Mouse (Mus musculus): ENCODE results near the gene Gpsm3.

The Gpsm3 gene

DNA sequence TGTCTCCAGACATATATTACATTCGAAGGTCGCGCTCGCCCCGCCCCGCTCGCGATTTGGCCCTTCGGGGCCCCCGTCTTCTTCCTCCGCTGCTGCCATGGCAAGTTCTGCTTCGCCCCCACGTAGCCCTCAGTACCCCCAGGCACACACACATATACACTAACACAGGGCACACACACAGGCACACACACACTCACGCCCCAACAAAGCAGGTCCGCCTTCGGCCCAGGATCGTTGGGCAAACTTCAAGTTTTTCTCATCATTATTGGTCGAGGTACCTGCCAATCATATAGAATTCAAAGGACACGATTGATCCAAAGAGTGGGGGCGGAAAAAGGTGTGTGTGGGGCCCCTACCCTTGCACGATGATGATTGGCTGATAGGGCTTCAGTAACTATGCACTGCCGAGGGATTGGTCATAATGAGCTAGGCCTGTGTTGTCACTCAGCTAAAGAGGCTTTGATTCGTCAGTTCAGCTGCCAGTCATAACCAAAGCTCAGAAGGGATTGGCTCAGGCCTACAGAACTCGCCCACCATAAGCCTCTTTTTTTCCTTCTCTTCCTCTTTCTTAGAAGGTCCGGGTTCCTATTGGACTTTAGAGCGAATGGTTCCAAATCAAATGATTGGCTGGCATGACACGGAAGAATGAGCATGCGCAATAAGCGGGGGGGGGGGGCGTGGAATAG is 13.9 kb downstream of the Gpsm3 start, which contains the start of gene Rnf5:
Gene Rnf5 (minus strand): TSS at position 316 of the 686 bp plus-strand sequence.
- in situ Hi-C loops (cut with MboI, MseI) = no loop called here

DNA sequence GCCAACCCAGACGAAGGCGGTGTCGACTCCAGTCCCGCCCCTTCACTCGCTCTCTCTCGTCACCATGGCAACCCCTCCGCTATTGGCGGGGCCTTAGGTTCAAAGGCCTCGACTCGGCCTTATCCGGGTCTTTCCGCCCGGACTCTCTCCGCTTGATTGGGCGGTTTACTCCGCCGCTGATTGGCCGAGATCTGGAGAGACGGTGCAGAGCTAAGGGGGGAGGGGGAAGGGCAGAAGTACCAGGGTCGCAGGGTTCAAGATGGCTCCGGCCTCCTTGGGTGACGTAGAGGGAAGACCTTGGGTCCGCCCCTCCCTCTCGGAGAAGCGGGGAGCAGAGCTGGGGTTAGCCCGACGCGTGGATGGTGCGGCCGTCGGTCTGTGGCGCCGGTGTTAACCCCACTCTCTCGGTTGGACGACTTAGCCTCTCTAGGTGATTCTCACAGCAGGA is 14.5 kb downstream of the Gpsm3 start, which contains the start of gene Agpat1:
Gene Agpat1 (plus strand): TSS at position 202 of the 448 bp plus-strand sequence.
- in situ Hi-C loops (cut with MboI, MseI) = no loop called here

DNA sequence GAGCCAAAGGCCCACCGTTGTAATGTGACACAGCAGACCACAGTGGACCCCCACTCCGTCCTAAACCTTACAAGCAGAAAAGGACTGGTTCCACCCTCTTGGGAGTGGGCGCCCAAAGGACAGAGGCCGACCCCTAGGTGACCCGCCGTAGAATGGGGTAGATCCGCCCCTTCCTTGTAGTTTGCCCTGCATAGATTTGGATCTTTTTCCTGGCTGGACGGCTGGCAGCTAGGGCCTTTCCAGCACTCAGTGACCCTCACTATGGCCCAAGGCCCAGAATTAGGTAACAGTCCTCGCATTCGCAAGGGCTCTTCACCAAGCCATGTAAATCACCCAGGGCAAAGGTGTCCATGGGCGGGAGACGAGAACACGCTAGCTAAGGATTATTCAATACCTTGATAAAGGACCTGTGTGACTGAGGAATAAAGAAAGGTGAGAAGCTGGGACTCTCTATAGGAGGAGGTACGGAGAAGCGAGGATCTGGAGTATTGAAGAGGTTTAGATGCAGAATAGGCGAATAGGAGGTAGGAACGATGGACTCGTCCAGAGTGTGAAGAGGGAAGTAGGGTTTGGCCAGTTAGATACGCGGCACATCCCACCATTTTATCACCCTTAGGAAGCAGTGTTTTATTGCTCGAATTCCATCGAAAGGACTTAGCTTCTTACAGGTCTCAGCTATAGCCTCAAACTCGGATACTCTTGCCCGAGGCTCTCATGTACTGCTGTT is 15.1 kb downstream of the Gpsm3 start:
- in situ Hi-C loops (cut with MboI, MseI) = no loop called here

DNA sequence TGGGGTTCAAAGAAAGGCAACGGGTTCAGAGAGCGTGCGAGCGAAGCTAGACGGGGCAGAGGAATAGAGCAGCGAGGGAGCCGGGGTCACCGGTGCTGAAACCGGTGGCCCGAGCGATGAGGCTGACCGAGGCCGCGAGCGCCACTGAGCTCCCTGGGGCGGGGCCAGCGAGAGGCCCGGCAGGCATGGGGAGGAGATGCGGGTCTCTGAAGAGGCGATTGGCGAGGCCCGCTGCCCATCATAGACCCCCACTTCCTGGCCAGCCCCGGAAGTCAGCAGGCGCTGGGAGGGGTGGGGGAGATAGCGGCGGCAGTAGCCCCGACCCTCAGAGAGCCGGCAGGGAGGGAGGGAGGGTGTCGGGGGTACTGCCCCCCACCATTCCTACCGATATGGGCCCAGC is 16.0 kb downstream of the Gpsm3 start:
- in situ Hi-C loops (cut with MboI, MseI) = no loop called here

DNA sequence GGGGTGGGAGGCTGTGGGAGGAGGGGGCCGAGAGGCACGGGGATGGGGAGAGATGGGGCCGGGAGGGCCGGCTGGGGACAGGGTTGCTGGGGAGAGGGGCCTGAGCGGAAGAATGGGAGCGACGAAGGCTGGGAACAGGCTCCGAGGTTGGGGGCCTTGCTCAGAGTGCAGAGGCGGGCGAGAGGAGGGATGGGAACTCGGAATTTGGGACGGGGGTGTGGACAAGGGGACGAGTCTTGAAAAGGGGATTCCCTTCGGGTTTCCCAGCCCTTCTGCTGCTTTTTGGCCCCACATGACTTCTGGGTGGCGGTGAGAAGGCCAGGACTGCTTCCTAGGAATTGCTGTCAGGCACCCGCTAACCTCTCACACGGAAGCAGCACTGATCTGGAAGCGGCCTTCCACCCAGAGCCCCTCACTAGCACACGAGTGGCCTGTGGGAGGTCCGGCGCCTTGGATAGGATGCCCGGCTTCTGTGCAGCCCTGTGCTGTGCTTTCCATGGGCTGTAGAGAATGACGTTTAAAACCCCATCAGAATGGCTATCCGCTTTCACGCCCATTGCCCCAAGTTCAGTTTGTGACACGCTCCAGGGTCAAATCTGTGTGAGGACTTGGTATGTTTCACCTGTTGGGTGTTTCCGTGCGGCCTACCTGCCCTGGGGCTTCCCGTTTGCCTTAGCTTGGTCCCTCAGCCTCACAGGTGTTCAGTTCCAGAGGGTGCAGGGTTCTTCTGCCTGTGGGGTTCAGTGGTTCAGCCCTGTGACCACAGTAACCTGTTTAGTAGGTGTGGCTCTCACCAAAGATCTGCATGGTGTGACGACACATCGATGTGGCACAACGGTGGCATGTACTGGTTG is 16.8 kb downstream of the Gpsm3 start:
- in situ Hi-C loops (cut with MboI, MseI) = no loop called here

DNA sequence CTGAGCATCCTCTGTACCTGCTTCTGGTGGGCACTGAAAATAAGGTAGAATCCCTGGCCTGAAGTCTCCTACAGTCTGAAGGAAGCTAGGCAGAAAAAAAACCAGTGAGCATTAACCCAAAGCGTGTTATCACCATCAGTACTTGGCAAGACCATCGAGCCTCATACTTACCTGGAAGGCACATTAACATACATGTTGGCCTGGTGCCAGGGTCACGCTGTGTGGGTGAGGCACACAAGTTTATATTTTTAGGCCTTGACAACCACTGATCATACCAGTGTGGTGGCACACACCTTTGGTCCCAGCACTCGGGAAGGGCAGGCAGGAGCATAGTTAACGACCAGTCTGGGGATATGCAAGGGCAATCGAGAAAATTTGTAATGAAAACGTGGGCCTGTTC is 18.4 kb downstream of the Gpsm3 start:
- in situ Hi-C loops (cut with MboI, MseI) = no loop called here

DNA sequence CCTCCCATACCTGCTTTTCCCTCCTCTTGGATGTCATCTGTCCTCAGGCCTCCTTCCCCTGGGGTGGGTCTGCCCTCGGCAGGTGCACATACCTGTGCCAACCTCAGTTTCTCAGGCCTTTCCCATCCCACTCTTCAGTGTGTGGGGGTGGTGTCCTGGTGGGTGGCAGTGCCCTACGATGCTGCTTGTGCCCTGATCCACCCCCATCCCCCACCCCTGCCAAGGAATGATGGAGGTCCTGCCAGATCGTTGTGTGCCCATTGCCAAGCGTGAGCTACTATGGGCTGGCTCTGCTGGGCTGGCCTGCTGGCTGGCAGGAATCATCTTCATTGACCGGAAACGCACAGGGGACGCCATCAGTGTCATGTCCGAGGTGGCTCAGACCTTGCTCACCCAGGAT is 21.4 kb downstream of the Gpsm3 start:
- in situ Hi-C loops (cut with MboI, MseI) = no loop called here

DNA sequence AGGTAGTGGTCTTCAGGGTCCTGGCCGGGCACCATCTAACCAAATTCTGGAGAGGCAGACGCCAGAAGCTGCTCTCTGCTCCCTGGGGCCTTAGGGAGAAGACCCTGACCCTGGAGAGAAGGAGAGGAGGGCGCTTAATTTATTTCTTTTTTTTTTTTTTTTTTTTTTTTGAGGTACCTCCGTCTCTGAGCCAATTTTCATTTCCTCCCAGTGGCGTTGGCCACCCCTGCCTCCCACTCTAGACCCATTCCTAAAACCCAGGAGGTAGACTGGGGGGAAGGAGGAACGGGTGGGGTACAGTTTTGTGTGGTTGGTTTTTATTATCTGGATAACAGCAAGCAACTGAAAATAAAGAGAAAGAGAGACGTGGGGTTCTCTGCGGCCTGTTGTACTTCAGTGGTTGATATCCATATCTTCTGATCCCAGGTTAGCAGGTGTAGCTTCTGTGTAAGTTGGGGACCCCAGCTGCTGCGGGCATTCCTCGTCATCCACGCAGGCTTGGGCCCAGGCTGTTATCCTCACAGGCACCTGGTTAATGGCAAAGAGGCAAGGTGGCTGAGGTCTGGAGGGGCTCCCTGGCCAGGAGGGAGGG is 23.5 kb downstream of the Gpsm3 start:
- in situ Hi-C loops (cut with MboI, MseI) = no loop called here

DNA sequence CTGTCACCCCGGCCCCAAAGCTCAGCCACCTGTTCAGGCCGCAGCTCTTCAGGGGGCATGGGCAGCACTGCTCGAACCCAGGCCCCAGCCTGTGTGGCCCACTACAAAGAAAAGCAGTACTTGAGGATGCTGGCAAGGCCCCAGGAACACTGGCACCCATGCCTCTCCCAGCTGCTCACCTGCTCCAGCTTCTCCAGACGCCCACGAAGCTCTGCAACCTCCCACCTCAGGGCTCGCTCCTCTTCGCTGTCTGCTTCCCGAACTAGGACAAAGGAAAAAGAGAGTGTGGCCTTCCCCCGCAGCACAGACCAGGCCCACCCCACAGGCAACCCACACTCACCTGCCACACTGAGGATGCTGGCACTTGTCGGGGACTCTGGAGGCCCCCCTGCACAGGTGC is 24.2 kb downstream of the Gpsm3 start:
- in situ Hi-C loops (cut with MboI, MseI) = no loop called here

DNA sequence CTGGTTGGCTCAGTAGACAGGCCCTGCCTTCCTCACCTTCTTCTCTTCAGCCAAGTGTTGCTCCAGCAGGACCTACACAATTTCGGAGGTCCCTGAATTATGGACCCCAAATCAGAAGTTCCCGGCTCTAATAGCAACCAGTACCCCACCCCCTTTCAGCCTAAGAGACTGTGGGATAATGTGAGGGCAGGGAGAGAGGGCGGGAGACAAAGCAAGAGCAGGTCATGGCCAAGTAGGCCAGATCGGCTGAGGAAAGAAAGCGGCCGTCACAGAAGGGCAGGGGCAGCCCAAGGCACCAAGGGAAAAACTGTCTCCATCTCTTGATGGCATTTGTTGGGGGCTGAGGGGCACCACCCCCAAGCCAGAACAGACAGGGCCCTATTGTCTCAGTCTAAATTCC is 26.3 kb downstream of the Gpsm3 start, which contains the start of gene Egfl8:
Gene Egfl8 (minus strand): TSS at position 101 of the 400 bp plus-strand sequence.
- in situ Hi-C loops (cut with MboI, MseI) = no loop called here

DNA sequence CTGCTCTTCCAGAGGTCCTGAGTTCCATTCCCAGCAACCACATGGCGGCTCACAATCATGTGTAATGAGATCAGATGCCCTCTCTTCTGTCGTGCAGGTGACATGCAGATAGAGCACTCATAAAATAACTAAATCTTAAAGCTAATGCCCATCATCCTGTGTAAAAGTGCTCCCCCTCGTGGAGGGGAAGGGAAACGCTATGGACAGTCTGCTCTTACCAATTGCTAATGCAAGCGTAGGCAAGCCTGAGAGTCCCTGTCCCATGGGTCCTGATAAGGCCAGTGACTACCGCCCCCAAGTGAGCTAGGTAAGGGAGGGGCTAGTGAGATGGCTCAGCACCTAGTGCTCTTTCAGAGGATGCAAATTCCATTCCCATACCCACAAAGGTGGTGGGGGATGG is 29.4 kb downstream of the Gpsm3 start:
- in situ Hi-C loops (cut with MboI, MseI) = no loop called here

DNA sequence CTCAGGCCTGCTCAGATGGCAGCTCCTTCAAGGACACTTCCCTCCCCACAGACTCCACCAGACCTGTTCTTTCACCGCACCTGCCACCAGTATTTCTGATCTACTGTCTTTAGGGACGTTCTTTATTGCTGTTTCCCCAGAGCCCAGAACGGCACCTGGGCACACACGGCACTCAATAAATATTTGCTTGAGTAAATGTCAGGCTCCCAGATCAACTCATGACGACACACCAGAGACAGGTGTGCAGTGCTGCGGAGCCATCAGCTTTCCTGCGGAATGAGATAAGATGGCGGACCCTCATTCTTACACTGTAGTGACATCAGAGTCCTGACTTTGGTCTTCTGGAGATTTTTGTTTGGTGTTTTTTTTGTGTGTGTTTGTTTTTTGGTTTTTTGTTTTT is 31.4 kb downstream of the Gpsm3 start:
- in situ Hi-C loops (cut with MboI, MseI) = no loop called here

DNA sequence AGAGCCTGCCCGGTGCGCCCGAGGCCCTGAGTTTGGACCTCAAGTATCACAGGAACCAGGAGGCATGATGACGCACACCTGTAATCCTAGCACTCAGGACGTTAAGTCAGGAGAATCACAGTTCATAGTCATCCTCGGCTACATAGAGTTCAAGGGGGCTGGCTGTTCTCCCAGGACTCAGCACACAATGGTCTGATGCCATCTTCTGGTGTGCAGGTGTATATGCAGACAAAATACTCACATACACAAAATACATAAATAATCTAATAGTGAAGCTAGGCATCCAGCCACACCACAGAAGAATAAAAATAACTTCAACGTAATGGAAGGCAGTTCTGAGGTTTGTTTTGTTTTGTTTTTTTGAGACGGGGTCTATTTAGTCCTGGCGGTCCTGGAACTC is 33.6 kb downstream of the Gpsm3 start:
- in situ Hi-C loops (cut with MboI, MseI) = no loop called here

DNA sequence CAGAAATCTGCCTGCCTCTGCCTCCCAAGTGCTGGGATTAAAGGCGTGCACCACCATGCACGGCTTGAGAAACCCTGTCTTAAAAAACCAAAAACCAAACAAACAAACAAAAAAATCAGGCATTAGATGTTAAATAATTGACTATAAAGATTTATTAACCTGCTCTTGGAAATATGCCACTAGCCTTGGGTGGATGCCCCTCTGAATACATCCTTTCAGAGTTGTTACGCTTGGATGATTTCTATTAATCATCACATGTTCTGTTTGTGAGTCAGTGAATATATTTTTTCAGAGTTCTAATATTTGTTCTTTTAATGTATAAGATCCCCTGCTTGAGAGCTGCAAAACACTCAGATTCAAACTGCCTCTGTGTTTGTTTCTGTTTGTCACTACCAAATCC is 35.4 kb downstream of the Gpsm3 start:
- in situ Hi-C loops (cut with MboI, MseI) = no loop called here

DNA sequence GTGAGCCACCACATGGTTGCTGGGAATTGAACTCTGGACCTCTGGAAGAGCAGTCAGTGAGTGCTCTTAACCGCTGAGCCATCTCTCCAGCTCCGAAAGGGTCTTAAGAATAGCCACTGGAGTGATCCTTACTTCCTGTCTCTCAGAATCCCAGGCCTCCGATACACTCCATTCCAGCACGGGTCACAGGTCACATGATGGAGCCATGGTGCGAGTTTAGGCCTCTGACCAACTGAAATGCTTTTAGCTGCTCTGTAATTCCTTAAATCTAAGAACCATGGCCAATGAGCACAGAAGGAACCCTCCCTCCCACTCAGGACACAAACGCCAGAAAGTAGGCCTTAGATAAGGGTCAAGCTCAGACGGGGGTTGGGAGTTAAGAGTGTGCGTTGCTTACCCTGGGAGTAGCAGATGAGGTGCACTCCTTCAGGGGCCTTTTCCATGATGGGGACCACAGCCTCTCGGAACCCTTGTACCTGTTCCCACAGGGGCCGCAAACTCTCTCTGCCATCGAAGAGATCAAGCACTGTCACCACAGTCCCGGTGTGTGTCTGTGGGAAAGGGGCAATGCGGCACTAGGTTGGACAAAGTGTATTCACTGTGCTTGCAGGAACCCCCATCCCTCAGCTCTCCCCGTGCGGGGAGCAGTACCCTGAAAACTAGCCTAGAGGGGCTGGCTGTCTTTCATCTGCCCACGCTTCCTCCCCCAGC is 36.6 kb downstream of the Gpsm3 start:
- in situ Hi-C loops (cut with MboI, MseI) = no loop called here

DNA sequence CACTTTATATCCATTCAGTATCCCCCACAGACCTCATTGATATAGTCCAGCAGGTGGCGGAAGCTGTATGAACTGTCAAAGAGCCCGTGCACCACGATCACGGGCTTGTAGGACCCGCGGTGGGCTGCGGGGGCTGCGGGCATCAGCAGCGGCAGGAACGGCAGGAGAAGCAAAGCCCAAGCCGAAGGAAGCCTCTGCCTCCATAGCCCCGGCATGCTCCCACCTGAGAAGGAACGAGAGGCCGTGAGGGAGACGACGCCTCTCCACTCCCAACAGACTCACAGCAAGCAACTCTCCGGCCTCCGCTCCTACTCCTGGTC is 37.1 kb downstream of the Gpsm3 start:
- in situ Hi-C loops (cut with MboI, MseI) = no loop called here

DNA sequence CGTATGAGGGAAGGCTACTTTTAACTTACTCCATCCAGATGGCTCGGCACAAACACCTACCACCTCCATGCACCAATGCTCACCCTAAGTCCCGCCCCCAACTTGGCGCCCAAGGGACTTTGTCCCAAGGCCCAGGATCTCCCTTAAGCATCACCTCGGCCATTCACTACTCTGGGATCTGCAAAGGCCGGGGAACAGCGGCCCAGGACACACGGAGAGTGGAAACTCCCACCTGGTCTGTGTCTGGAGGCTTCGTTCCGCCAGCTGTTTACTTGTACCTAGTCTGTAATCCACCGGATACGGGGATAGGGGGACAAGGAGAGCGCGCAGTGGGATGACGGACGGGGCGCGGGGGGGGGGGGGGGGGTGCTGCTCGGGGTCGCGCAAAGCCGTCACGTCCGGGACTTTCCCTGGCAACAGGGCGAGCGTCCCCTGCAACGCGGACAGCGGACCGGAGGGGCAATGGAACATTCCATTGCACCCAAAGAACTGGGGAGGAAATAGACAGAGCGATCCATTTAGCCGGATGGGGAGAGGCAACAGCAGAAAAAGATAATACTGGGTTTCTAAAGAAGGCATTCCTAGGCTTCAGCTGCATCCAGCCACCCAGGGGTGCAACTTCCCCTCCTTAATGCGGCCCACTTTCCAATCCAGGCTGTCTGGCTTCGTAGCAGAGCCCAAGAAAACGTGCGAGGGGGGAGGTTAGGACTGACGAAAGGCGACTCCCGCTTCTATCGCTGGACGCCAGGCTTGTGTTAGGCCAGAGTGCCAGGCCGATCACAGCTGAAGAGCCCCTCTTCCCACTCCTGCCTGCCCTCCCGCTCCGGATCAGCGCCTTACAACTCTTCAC is 37.7 kb downstream of the Gpsm3 start:
- in situ Hi-C loops (cut with MboI, MseI) = no loop called here

DNA sequence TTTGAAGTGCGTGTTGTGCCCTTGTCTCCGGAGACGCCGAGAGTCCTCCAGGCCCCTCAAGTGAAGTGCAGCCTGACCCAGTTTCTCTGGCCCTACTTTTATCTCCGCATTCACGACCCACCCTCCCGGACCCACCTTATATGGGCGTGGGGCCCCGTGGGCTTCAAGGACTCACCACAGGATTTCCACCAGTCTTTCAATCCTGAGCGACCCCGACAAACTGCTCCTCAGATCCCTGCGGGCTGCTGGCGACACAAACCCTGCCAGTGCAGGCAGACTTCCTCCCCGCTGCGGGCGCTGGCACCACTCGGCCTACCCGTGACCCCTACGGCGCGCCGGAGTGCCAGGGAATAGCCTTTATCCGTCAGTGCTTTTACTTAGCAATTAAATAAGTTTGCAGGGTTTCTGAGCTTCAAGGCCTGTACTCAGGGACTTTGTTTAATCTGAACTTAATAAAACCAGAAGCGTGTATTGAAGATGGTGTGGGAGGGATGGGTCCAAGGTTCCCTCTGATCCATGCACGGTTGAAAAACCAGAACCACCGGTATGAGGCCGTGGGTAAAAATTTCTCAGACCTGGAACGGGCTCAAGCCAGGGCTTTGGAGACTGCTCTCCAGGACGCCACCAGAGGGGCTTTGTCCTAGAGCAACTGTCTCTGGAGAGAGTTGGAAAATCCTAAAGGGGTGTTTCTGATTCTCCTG is 38.5 kb downstream of the Gpsm3 start, which contains the start of gene Ppt2:
Gene Ppt2 (minus strand): TSS at position 568 of the 701 bp plus-strand sequence.
- in situ Hi-C loops (cut with MboI, MseI) = no loop called here

DNA sequence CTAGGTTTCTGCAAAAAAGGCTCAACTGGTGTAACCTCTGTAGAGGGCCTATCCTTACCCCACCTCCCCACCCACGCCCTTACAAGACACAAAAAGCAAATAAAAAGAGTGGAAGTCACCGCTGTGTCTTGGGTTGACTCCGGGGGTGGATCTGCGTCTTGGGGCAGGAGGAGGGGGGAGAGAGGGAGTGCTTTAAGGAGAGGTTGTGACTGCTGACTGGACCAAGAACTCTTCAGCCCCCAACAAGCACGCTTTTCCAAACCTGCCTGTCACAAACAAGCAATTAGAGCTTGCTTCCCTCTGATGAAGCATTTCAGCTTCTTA is 39.0 kb downstream of the Gpsm3 start:
- in situ Hi-C loops (cut with MboI, MseI) = no loop called here

DNA sequence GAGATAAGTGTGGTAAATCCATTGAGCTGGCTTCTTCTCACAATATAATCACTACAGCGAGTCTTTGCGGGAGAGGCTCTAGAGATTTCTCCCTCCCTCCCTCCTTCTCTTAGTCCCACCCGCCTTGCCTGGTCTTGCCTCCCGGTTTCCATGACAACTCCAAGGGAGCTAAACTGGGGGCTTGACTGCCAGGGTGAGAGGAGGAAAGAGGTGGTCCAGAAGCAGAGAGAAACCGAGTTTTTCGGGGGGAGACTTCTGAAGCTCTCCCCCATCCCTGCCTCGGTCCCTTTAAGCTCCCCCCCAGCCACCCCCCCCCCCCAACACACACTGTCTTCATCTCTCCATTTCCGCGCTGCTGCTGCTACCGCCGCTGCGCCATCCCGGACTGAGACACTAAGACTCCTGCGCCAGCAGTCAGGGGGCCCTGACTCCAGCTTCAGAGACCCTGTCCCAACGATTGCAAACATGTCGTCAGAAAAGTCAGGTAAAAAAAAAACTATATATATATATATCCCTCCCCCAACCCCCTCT is 39.7 kb downstream of the Gpsm3 start, which contains the start of gene Prrt1:
Gene Prrt1 (plus strand): TSS at position 313 of the 531 bp plus-strand sequence.
- in situ Hi-C loops (cut with MboI, MseI) = no loop called here

Measured in T-helper 2 cell (primary cell).